Mouse (Mus musculus) gastrocnemius, postnatal 36 days (tissue): ENCODE measurements around the gene Fcamr. TPM values are rescaled to one million over a fixed set of nuclear protein-coding genes. Genes with fewer than 3 reads are reported as not detected.

Experiments
- DNase-seq, 2 experiments: peaks; one replicate each; pipeline ENCODE4 v3.0.0; 2022
- intact Hi-C: fragments of 180-260 bp; cut with DNase I; formaldehyde crosslinking; loops from one replicate; pipeline ENCODE4 v1.15.1; 2025
- total RNA-seq, 2 experiments: library from RNA; stranded (reverse); gene quantifications; 2 replicates each; pipeline ENCODE4 v1.2.3; 2021

Gene Fcamr
- total RNA-seq, 2 experiments from 2014 or later = 0.27 TPM; not detected in 1

- intact Hi-C loops = no loop called here
- DNase-seq = no peak
Observed at GRCm38 (mm10) chr1:130799399-130799798, 1.3 kb upstream of the Fcamr start.

DNA sequence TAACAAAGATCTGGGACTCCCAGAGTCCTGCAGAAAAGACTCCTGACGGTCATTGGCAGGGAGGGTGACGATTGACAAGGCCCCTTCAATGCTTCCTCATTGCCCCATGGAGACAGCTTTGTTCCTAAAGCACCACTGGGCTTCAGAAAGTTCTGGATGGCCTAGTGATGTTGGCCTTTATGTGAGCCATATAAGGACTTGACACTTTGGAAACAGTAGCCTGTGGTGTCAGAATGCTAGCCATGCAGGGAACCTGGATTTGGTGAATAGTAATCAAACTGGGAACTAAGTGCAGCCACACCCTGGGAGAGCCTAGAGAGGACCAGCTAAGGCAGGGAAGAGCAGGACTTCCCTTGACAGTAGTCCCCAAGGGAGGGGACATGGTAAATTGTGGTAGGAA is 809 bp downstream of the Fcamr start:
- DNase-seq = no peak
- intact Hi-C loops = no loop called here

DNA sequence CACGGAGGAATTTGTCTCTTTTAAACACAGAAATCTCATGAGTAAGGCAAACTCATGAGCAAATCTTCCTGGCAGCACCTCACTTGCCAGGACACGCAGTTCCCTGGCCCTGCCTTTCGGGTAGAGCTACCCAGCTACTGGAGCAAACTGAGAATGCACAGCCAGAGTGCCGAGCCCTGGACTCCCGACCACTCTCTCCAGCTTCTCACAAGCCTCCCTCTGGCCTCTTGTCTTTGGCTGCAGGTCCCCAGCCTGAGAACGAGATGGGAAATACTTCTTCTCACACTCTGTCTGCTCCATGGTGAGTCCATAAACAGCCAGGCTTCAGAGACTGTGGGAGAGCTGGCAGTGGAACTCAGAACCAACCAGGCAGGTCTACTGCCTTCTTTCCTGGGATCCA is 2.3 kb downstream of the Fcamr start:
- DNase-seq = no peak
- intact Hi-C loops = no loop called here

DNA sequence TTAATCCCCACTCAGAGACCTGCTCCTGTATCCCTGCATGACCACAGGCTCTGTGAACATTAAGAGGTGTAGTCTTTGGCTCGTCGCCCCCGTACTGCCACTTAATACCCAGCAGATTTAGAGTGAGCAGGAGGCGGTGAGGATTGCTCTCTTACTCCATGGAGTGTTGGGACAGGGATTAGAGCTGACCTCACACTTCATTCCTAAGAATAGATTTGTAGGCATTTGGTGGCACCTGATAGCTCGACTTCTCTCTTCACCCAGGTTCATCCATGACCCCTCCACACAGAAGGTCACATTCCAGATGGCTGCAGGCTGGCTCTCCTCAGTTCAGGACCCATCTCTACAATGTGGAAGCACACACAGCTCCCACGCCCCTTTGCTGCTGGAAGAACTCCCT is 3.6 kb downstream of the Fcamr start:
- intact Hi-C loops = no loop called here

GRCm38 (mm10) chr1:130810906-130811305 is 10.2 kb downstream of the Fcamr start:
- intact Hi-C loops = no loop called here

More for the DNA sequence above, 3.6 kb downstream of the Fcamr start:
- peak in 1 of 2 experiments; percentile 14 for DNase-seq

GRCm38 (mm10) chr1:130811316-130811715 is 10.6 kb downstream of the Fcamr start:
- no peak for DNase-seq

More at GRCm38 (mm10) chr1:130810906-130811305, 10.2 kb downstream of the Fcamr start:
- DNase-seq = no peak

GRCm38 (mm10) chr1:130819737-130820136 is 19.0 kb downstream of the Fcamr start:
- intact Hi-C loops = no loop called here

More at GRCm38 (mm10) chr1:130811316-130811715, 10.6 kb downstream of the Fcamr start:
- intact Hi-C loops = no loop called here

DNA sequence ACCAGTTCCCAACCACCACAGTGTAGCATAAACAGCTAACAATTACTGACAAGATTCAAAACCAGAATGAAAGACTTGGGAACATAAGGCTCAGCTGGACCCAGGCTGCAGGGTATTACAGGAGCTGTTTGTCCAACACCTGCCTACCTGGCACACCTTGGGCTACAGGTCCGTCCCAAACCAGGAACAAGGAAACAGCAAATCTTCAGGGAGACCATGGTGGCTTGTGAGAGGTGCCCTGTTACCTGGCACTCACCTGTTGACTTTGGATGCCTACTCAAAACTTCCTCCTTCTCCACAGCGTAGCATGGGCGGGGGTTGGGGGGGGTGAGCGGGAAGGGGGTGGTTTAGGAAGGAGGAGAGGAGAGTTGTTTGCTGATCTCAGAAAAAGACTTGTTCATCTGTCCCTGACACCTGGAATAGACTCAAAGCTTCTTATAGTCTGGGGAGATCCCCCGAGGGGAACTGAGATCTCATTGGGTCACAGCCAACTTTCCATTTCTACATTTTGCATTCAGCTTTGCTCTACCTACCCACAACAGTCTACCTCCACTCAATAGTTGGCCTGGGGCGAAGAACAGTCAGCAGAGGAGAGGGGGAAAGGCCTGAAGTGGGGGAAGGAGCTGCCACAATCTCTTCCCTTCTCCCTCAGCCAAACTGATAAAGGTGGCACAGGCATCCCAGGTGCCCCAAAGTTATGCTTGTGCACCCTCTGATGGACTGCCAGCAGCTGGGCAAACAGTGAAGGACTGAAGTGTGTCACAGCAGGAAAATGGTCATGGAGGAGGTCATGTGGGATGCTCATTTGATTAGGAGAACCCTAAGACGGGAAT is 19.8 kb downstream of the Fcamr start:
- intact Hi-C loops = no loop called here
- DNase-seq = no peak

More at GRCm38 (mm10) chr1:130819737-130820136, 19.0 kb downstream of the Fcamr start:
- DNase-seq = no peak

DNA sequence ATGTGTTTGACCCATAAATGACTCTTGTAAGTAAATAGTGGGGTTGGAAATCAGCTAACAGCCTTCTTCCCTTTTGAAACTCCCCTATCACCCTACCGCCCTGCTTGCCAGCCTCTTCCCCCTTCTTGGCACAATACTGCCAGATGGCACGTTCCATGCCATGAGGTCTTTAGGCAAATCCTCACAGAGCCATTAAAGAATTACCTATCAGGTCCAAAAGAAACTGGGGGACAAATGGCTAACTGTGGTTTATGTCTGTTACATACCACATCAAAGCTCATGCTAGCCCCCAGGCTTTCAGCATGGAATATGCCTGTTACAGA is 20.4 kb downstream of the Fcamr start:
- intact Hi-C loops = no loop called here
- DNase-seq = no peak

DNA sequence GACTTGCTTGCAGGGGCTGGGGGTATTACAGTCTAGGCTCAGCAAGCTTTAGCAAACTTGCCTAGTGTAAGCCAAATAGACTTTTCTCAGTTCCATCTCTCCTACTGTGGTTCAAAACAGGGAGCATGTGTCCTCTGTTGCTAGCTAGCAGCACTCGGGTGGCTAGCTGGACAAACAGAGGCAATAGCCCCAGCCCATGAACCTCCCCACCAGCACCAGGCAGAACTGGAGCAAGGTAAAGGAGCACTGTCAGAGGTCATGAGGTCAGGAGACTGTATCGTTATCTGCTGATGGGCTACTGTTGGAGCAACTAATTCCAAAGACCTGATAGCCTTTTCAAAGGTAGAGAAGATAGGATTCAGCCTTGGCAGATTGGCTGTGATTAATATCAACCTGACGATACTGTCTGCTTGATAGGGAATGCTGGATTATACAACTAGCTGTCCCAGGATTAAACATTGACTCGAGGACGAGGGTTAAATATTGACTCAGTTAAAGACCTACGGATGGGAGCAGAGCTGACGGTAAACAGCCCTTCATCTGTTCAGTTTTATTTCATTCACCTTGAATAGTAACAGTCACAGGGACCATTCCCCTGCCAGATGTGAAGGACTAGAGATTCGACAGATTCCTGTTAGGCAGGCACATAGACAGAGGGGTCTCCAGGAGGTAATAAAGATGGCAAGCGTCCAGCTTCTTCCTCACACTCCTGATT is 21.4 kb downstream of the Fcamr start:
- intact Hi-C loops = no loop called here
- no peak for DNase-seq

- intact Hi-C loops = no loop called here
- no peak for DNase-seq
Observed at GRCm38 (mm10) chr1:130826448-130826847, 25.7 kb downstream of the Fcamr start, which contains the start of gene Pigr. TSS of gene Pigr (plus strand) at chr1:130826684.

DNA sequence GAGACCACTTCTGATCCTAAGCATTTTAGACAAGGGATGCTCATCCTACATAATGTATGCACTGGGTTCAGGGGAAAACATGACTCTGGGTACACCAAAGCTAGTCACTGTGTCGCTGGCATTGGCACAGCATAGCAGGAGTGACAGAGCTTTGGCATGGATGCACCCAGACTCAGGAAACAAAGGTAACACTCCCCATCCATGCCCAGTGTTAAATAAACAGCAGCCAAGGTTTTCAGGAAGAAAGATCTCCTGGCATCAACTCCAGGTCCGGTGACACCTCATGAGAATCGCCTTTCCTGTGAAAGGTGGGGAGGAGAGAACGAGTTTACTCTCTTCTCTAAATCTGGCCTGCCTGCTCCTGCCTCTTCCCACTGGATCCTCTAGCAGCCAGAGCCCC is 28.0 kb downstream of the Fcamr start:
- intact Hi-C loops = no loop called here
- no peak for DNase-seq

DNA sequence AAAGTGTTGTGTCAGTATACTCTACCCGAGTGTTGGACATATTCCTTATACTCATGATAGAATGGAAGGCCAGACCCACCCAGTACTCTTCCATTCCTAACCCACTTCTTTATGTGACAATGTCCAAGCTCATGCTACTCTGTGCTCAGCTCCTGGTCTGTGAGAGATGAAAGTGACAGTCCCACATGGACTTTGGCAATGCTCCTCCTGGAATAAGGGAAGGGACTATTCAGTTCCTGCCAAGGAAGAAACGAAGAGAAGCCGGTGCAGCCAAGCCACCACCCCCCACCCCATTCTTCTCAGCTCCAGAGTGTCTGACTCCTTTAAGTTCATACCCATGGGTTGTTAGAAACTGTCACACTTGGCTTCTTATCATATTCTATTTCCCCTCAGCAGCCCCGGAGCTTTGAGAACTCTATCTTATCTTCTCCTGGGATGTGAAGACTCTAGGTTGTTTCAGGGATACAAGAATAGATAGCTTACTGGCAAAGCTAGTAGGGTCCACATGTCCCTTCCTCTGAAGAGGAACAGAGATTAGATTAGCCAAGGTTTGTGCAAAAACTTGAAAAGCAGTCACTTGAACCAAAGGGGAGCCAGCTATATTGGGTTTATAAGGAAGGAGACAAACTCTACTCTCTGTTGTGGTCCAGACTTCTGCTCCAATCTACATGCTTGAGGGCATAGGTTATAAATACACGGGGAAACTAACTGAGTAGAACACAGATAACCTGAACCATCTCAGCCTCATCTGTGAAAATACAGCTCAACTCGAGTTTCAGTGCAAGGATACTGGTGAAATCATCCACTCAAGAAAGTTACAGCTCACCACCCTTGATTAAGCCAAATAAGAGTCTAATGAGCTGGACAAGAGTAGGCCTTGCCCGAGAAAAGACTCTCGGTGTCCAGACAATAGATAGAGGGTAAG is 29.5 kb downstream of the Fcamr start:
- intact Hi-C loops = no loop called here
- DNase-seq = no peak

DNA sequence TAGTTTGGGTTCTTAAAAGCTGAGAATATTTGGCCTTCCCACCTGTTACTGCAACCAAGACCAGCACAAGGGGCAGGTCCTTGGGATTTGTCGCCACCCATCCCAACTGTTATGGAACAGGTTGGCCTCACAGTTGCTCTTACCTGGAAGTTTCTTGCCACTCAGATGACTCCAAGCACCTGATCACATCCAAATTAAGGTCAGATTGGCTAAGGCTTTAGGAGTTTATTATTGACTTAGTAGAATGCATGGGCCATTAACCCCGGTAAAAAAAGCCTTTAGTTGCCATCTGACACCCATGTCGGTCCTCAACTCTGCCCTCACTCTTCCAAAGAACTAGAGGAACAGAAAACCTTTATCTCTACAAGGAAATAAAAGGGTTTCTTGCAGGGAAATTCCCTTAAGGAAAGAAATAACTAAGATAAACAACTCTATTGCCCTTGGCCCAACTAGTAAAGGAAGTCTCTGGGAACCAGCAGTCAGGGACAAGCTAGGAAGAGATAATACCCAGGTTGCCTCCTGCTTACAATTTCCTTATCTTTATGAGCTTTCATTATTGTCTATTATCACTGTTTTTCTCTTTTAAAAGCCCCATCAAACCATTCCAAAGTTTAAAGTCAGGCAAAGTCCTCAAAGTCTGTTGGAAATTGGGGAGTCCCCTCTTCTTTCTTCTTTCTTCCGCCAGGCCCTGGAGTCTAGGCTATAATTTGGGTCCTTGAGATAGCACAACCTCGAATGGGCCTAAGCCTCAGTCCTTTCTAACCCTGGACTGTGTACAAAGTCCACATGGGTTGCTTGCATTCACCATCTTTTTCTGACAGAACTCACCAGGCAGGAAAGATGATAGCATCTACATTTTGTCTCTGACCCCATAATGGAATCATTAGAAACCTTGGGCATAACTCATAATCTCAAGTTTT is 31.8 kb downstream of the Fcamr start:
- no peak for DNase-seq
- intact Hi-C loops = no loop called here

DNA sequence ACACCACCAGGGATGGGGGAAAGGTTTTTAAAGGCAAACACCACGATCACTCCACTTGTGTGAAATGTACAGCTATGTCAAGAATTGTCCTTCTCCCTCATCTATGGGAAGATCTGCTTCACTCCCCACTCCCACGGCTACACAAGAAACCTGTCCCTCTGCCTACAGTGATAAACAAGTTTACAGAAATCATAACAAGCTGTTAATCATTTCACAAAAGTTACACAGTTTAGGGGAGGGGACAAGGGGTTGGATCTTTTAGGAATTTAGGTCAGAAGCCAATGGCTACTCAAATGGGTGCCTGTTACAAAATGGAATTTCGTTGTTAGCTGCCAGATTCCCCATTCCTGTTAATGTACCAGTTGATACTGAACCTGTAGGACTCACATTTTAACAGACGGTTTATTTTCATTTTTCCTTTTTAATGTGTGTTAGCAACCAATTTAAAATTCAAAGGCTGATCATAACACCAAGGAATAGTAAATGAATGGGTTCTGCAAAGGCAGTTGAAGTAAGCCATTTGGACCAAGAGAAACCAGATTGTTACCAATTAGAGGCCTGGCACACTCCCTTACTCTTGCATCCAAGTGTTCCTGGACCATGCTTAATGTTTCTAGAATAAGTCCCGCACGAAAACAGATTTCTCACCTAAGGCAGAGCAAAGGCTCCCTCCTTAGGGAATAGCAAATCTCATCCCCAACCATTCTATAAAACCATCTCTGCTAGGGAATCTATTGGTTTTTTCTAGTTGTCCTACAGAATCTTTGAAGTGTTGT is 34.6 kb downstream of the Fcamr start:
- DNase-seq = no peak

DNA sequence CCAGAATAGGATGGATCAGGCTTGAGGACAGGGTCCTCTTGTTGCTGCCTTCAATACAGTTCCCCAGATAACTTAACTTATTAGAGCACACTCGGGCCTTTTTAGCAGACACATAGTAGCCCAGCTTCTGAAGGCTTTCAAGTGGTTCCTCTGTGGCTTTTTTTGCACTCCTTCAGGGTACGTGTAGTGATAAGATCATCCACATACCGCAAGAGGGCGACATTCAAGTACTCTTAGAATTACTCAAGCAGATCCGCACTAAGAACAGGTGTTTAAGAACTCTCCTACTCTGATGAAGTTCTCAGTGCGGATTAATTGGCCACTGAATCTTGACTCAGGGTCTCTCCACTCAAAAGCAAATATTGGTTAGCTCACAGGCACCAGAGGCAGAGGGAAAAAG is 37.6 kb downstream of the Fcamr start:
- intact Hi-C loops = no loop called here
- no peak for DNase-seq

More for the DNA sequence above, 34.6 kb downstream of the Fcamr start:
- intact Hi-C loops = no loop called here

DNA sequence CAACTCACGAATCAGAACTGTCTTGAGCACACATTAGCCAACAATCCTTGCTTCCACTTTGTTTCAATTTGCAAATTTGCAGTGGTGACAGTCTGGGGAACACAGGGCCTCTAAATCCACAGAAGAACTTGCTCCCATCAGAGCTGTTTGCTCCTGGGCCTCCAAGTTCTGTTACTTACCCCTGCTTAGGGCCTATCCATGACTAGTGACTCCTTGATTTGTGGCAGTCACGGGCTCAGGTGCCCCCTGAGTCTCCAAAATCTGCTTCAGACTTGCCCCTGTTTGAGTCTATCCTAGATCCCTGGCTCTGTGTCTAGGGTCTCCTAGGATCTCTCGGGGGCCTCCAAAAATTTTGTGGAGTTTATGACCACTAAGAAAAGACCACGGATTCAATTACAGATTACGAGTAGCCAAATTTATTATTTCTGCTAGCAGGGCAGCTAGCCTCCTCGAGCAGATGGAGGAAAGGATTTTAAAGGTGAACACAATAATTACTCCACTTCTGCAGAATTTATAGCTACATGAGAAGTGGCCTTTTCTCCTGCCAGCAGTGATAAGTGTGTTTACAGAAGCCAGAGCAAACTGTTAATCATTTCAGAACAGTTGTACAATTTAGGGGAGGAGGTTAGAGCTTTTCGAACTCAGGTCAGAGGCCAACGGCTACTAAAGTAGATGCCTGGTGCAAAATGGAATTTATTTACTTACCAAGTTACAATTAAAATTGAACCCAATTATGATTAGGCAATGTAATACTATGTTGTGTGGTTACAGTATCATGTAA is 40.1 kb downstream of the Fcamr start:
- no peak for DNase-seq
- intact Hi-C loops = no loop called here

- intact Hi-C loops = no loop called here
- no peak for DNase-seq
Observed at GRCm38 (mm10) chr1:130841621-130842020, 40.9 kb downstream of the Fcamr start.
